Mouse (Mus musculus) midbrain, postnatal 0 days (tissue): Measurements from ENCODE around the gene Aagab. TPM values are rescaled to one million over a fixed set of nuclear protein-coding genes. Genes with fewer than 3 reads are reported as not detected.

ENCODE experiments used
- ATAC-seq: fragments of 200-750 bp; cut with Nextera tagmentation; 2 replicates; pipeline ENCODE4 v1.8.0; 2017; ENCODE audit warnings: moderate number of reproducible peaks, mild to moderate bottlenecking, moderate TSS enrichment, moderate library complexity; ENCODE audit not compliant: low FRiP score
- DNase-seq: peaks from one replicate; pipeline ENCODE4 v3.0.0-alpha.2; 2015; ENCODE audit warnings: low spot score
- H3K27ac ChIP-seq: fragments of 300-500 bp; sonication (generic); 2 replicates; pipeline ENCODE4 v1.5.1; 2014; ENCODE audit warnings: low read depth, mild to moderate bottlenecking, low read length, mixed read lengths
- H3K27me3 ChIP-seq: fragments of 300-500 bp; sonication (generic); 2 replicates; pipeline ENCODE4 v1.6.1; 2014; ENCODE audit warnings: low read length, control low read depth, mixed read lengths; ENCODE audit not compliant: insufficient read depth
- H3K36me3 ChIP-seq: fragments of 300-500 bp; sonication (generic); 2 replicates; pipeline ENCODE4 v1.6.1; 2014; ENCODE audit warnings: low read length, control low read depth, mixed read lengths; ENCODE audit not compliant: insufficient read depth
- H3K4me1 ChIP-seq: fragments of 300-500 bp; sonication (generic); 2 replicates; pipeline ENCODE4 v1.6.1; 2014; ENCODE audit warnings: mild to moderate bottlenecking, control low read depth, antibody characterized with exemption, low read length, mixed read lengths; ENCODE audit not compliant: insufficient read depth
- H3K4me2 ChIP-seq: fragments of 300-500 bp; sonication (generic); 2 replicates; pipeline ENCODE4 v1.6.1; 2014; ENCODE audit warnings: low read depth, mild to moderate bottlenecking, low read length, mixed read lengths; ENCODE audit not compliant: poor library complexity, severe bottlenecking
- H3K4me3 ChIP-seq: fragments of 300-500 bp; sonication (generic); 2 replicates; pipeline ENCODE4 v1.5.1; 2014; ENCODE audit warnings: low read depth, mild to moderate bottlenecking, low read length, moderate library complexity
- H3K9ac ChIP-seq: fragments of 300-500 bp; sonication (generic); replicated peaks from 2 replicates; pipeline ENCODE4 v1.6.1; 2014; ENCODE audit warnings: mild to moderate bottlenecking, low read length, moderate library complexity, mixed read lengths; ENCODE audit not compliant: poor library complexity, severe bottlenecking
- H3K9me3 ChIP-seq: fragments of 300-500 bp; sonication (generic); 2 replicates; pipeline ENCODE4 v1.6.1; 2016; ENCODE audit warnings: low read length, control low read depth
- CTCF ChIP-seq: IDR thresholded peaks from 2 replicates; pipeline ENCODE4 v1.5.1; 2016; ENCODE audit warnings: antibody characterized with exemption, mild to moderate bottlenecking
- WGBS: fragments of 180-500 bp; shearing (Covaris S2); extraction: QIAGEN DNeasy Blood & Tissue Kit; methylation state at CpG from one replicate; pipeline ENCODE4 v1.1.7; 2014; 5-methylcytosine and 5-hydroxymethylcytosine counted together
- polyA plus RNA-seq: library from polyadenylated mRNA; unstranded; fragments of >200 nt; fragmentation: Nextera tagmentation; extraction: Ambion mirVana; gene quantifications from 2 replicates; pipeline ENCODE4 v1.2.1, GENCODE M21; 2015
- total RNA-seq: library from RNA; depleted of rRNA; stranded (reverse); fragments of >200 nt; gene quantifications from 2 replicates; pipeline ENCODE4 v1.2.3, GENCODE M21; 2014

The Aagab gene
- total and polyA plus RNA-seq, 2 experiments from 2014 or later, result 39.1 to 58.9 TPM

DNA sequence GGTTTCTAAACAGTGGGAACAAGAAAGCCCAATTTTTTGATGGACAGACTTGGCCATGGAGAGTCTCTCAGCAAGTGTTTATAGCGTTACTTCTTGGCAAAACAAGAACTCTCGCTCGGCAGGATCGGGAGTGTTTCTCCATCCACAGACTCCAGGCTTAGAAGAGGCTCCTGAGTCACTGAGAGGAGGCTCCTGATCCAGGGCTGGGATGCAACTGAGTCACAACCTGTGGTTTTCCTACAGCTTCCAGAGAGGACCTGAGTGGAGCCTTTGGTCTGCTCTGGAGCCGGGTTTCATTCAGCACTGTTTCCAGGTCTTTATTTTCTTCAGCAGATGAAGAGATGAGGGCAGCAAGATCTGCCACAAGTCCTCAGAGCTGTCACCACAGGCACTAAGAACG, 5.5 kb downstream of the Aagab start:
- H3K9ac ChIP-seq, result no peak overlapping the region
- H3K27ac ChIP-seq, result no peak overlapping the region
- peaks cover 16% of the 10 kb centered on the region for H3K4me1 ChIP-seq
- no peaks in the 10 kb centered on the region for H3K9me3 ChIP-seq
- no peak for ATAC-seq
- WGBS, result 62% methylated on average over 6 of the region's 6 CpGs
- no peak overlapping the region for H3K4me3 ChIP-seq
- H3K27me3 ChIP-seq, result no peaks in the 10 kb centered on the region
- no peak for TF ChIP-seq CTCF
- DNase-seq, result no peak
- H3K4me2 ChIP-seq, result no peak overlapping the region
- H3K36me3 ChIP-seq, result no peaks in the 10 kb centered on the region

DNA sequence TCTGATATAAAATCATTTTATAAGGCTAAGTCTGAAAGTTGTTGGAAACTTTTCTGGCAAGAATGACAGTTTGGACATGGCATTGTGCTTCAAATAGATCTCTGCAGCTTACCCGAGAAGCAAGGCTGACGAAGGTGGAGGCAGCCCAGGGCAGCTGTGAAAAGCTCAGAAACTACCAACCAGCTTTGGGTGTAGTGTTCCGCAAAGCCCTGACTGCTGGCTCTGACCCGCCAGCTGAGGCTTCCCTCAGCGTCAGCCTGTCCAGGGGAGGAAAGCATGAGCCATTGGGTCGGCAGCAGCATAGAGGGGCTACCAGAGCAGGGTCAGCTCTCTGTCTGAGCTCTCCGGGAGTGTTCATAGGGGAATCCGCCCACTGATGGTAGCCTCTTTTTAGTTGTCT, 6.8 kb downstream of the Aagab start:
- H3K4me2 ChIP-seq, result no peak overlapping the region
- TF ChIP-seq CTCF, result no peak
- WGBS, result 71% methylated on average over 8 of the region's 8 CpGs

DNA sequence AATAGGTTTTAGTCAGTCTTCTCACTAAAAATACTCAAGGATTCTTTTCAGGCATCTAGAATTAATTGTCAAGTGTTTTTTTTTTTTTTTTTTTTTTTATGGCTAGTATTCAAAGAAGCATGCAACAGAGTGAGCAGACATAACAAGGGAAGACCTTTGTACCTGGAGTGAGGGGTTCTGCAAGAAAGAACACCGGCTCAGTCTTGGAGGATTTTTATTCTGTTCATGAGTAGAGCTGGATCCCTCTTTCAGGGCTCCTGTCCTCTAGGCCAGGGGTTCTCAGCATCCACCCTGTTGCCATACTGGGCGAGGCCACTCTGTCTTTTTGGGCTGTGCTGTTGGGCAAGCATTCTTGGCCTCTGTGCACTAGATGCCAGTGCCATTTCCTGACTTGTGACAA, 7.3 kb downstream of the Aagab start:
- no peak overlapping the region for H3K4me2 ChIP-seq

More for the DNA sequence above, 6.8 kb downstream of the Aagab start:
- no peak overlapping the region for H3K4me3 ChIP-seq
- H3K36me3 ChIP-seq, result no peaks in the 10 kb centered on the region
- H3K9me3 ChIP-seq, result no peaks in the 10 kb centered on the region
- no peak overlapping the region for H3K27ac ChIP-seq
- DNase-seq, result no peak
- no peak overlapping the region for H3K9ac ChIP-seq
- no peaks in the 10 kb centered on the region for H3K27me3 ChIP-seq
- H3K4me1 ChIP-seq, result peaks cover 4% of the 10 kb centered on the region; the same call in 1 of the 2 replicates
- ATAC-seq, result no peak

DNA sequence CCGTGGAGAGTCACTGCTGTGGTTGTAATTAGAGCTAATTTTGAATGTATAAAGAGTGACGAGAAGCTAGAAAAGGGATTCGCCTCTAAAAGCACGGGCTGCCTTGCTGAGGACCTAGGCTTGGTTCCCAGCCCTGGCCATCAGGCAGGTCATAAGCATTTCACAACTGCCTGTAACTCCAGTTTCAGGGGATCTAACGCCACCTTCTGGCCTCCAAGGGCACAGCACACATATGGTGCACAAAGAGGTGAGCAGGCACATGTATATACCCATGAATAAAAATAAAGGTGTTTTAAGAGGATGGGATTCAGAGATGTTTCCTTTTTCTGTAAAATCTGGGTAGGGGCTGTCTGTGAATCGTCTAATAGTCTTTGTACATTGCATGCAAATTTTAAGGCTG, 7.8 kb downstream of the Aagab start:
- Histone ChIP-seq H3K27ac (no peak overlapping the region), H3K36me3 (no peaks in the 10 kb centered on the region), H3K9ac (no peak overlapping the region), H3K4me3 (no peak overlapping the region), H3K4me1 (0 out of 2 replicates have a peak, but pooled peaks cover 3% of the 10 kb centered on the region), H3K27me3 (no peaks in the 10 kb centered on the region), H3K9me3 (no peaks in the 10 kb centered on the region), H3K4me2 (no peak overlapping the region)
- DNase-seq (no peak), ATAC-seq (no peak)
- 89% methylated on average over 6 of the region's 6 CpGs for WGBS
- peak; percentile 35; the same call in 1 of the 2 replicates for TF ChIP-seq CTCF

More for the DNA sequence above, 7.3 kb downstream of the Aagab start:
- 100% methylated on average over 2 of the region's 2 CpGs for WGBS
- no peak for TF ChIP-seq CTCF
- DNase-seq (no peak), ATAC-seq (no peak)
- Histone ChIP-seq H3K9me3 (no peaks in the 10 kb centered on the region), H3K27ac (no peak overlapping the region), H3K27me3 (no peaks in the 10 kb centered on the region), H3K4me1 (0 out of 2 replicates have a peak, but pooled peaks cover 3% of the 10 kb centered on the region), H3K4me3 (no peak overlapping the region), H3K36me3 (no peaks in the 10 kb centered on the region), H3K9ac (no peak overlapping the region)

DNA sequence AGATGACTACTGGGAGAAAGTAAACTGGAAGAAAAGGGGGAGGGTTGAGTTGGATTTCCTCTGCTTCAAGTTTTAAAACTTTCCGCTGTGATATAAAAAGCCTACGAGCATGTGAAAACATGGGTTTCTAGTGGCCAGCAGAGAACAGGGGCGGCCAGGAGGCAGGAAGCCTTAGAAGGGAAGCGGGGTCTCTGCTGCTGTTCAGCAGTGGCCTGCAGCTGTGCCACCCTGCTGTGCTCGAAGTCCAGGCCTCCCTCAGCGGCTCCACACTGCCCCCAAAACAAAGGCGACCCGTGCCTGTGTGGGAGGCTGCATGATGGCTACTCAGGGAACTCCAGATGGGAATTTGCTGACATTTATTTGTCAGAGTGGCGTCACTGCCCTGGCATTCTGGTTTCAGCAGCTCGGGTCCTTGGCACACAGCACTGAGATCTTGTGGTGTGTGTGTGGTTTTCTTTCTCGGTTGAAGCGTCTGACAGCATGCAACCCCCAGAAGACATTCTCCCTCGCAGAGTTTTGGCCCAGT, 8.4 kb downstream of the Aagab start:
- Histone ChIP-seq H3K9ac (no peak overlapping the region), H3K4me3 (no peak overlapping the region), H3K4me1 (0 out of 2 replicates have a peak, but pooled peaks cover 3% of the 10 kb centered on the region), H3K27me3 (no peaks in the 10 kb centered on the region), H3K27ac (no peak overlapping the region), H3K9me3 (no peaks in the 10 kb centered on the region), H3K4me2 (no peak overlapping the region), H3K36me3 (no peaks in the 10 kb centered on the region)
- WGBS, result 18% methylated on average over 13 of the region's 13 CpGs
- ATAC-seq, result no peak
- TF ChIP-seq CTCF, result no peak
- DNase-seq, result peak; percentile 39

DNA sequence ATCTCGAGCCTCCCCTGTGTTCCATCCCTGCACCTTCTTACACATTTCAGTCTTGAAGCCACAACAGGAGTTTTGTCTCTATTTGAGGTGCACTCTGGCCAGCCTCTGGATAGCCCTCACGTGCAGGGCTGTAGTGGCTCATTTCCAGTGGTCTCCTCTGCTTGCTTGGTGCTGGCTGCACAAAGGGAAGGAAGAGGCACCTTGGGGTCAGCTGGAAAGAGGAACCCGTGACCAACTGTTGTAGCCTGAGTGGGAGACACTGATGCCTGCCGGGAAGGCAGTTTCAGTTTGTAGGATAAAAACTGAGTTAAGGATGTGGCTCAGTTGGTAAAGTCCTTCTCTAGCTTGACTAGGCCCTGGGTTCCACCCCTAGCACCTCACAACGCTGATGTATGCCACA, 9.5 kb downstream of the Aagab start:
- 0 out of 2 replicates have a peak, but pooled peaks cover 4% of the 10 kb centered on the region for H3K36me3 ChIP-seq
- WGBS, result 74% methylated on average over 5 of the region's 5 CpGs
- no peak overlapping the region for H3K9ac ChIP-seq

More for the DNA sequence above, 9.5 kb downstream of the Aagab start:
- H3K9me3 ChIP-seq, result no peaks in the 10 kb centered on the region
- no peak overlapping the region for H3K27ac ChIP-seq
- H3K4me3 ChIP-seq, result no peak overlapping the region
- no peak for TF ChIP-seq CTCF
- no peak overlapping the region for H3K4me2 ChIP-seq
- no peaks in the 10 kb centered on the region for H3K27me3 ChIP-seq
- H3K4me1 ChIP-seq, result 0 out of 2 replicates have a peak, but pooled peaks cover 3% of the 10 kb centered on the region
- ATAC-seq (no peak), DNase-seq (no peak)
